Mouse (Mus musculus): ENCODE measurements around the gene Ndufv3.
A peak's percentile ranks its signal among the peaks of the same experiment; 100 is the strongest.

The Ndufv3 gene

DNA sequence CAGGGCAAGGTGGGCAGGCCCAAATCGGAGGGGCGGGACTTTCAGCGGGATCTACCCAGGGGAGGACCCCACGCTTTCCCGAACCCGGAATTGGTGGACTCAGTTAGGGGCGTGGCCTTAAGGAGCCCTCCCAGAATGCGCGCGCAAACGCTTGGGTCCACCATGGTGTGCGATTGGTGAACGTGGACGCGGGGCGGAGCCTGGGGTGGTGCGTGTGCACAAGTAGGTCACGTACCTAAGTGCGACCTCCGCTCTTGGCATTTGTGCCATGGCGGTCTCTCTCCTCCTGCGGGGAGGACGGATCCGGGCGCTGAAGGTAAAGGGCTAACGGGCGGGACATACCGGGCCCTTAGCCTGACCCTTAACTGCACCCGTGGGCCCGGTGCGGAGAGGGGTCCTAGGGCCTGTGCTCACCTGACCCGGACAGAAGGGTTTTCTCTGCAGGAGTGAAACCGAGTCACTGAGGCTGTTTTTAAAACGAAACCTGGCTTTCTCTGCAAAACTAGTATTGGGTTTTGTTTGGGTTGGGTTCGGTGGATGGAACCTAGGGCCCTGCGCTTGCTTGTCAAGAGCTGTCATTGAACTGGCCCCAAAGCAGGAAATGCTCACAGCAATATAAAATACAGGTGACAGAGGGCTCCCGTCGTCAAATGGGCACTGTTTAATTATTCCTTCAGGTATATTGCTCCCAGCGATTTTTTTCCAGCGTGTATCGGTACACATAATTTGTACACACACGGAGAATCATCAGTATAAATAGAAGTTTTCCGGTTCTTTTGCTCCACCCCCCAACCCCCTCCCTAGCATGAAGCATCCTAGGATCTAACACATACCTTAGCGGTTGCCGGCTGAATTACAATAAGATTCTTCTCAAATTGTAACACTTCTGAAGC is at the start of gene Ndufv3, which contains the start of gene Wdr4:
Ndufv3 (plus strand) TSS at position 170 of the 893 bp plus-strand sequence.
Wdr4 (minus strand) TSS at position 35 of the 893 bp plus-strand sequence.
- DNase-seq (ENCODE audit: low spot score in 2 of 2): peak; percentile 96 to 97

DNA sequence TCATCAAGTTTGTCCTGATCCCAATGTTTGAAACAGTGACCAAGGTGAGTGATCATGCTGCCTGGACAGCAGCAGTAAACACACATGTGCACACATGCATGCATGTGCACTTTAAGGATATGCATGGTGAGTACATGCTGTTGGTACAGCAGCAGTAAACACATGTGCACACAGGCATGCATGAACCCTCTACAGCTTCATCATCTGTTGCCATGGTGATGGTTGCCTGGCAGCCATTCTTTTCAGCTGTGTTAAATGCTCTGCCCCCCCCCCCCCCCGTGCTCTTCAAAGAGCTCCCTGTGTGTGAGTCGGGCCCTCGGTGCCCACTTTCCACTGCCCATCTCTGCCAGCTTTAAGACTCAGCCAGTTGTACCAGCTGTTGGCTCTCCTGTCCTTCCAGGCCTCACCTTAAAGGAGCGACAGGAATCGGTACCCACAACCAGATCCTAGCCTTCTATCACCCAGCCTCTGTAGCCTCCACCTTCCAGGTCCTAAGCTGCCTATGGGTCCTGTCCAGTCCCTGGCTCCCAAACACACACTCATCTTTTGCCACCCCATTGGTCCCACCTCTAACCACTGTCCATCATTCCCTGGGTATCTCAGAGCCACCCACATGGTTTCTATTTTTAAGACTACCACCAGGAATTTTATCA is 49.0 kb upstream of the Ndufv3 start:
- no peak for DNase-seq (ENCODE audit: low spot score in 2 of 2)

DNA sequence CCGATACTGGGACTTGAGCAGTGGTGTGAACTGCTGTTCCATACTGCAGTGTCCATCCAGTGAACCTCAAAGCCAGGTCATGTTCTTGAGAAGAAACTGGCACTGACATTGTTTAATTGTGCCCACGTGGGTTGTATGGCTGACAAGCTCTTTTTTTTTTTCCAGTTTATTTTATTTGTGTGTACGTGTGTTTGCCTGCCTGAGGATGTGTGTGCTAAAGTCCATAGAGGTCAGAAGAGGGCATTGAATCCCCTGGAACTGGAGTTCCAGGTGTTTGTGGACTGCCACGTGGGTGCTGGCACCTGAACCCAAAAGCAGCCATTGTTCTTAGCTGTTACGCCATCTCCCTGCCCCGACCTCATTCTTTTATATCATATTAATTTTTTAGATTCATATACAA is 45.5 kb upstream of the Ndufv3 start:
- no peak for DNase-seq (ENCODE audit: low spot score in 2 of 2)

DNA sequence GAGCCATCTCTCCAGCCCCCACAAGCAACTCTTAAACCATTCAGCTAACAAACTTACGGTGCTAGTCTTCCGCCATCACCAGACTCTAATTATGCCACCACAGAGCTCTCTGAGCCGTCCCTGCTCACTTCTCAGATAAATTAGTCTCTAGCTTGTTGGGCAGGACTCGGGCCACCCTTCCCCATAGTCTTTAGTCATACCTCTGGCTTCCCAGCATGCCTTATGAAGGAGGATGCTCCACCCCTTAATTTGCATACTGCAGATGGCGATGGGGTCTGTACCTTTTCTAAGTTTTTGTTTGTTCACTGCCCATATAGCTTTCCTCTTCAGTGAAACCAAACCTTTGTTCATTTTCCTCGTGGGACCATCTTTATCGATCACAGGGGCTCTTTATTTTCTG is 41.3 kb upstream of the Ndufv3 start:
- DNase-seq (ENCODE audit: low spot score in 2 of 2): no peak

DNA sequence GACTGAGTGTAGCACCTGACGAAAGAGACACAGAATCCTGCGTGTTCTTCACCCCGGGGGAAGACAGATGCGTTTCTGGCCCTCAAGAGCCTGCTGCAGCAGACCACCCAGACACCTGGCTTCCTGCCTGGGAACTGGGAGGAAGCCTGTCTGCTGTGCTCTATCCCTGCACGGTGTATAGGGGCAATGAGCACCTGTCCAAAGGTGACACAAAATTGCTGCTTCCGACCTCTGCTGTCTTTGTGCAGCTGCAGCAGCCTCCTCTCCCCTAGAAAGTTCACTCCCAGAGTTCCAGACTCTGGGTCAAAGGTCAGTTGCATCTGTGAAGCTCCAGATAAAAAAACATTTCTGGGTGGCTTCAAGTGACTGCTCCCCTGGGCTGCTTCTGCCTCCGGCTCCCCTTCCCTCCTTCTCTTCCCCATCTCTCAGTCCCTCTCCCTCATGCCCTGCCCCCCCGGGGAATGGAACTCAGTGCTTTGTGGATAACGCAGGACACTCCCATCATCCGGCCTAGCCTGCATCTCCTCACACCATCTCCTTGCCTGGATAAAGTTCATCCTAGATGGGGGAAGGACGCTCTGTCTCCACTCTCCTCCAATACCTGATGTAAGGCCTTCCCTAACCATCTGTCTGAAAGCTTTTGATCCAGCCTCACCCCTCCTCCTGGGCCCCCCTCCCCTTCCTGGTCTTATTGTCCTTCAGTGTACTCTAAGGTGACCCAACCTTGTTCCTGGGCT is 40.6 kb upstream of the Ndufv3 start:
- no peak for DNase-seq (ENCODE audit: low spot score in 2 of 2)

DNA sequence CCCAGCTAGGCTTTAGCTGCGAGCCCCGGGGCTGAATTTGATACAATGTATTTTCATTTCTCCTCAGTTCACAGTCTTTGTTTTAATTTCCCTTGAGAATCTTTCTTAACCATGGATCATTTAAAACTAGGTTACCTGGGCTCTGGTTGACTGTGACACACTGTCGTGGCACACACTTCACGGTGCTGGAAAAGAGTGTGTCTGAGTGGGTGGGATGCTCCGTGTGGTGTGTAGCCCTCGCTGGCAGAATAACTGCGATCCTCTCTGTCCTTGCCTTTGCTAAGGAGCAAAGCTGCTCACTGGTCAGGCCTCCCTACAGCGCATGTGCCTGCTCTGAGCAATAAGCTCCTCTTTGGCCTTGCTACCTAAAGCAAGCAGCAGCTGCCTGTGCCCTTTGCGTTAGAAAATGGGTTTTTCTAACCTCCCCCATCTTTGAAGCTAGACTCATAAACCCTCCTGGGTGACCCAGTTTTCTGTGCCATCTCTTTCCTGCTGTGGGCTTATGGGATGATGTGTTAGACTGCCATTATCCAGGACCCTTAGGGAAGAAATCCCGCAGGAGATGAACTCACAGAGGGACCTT is 33.2 kb upstream of the Ndufv3 start:
- DNase-seq (ENCODE audit: low spot score in 2 of 2): no peak

DNA sequence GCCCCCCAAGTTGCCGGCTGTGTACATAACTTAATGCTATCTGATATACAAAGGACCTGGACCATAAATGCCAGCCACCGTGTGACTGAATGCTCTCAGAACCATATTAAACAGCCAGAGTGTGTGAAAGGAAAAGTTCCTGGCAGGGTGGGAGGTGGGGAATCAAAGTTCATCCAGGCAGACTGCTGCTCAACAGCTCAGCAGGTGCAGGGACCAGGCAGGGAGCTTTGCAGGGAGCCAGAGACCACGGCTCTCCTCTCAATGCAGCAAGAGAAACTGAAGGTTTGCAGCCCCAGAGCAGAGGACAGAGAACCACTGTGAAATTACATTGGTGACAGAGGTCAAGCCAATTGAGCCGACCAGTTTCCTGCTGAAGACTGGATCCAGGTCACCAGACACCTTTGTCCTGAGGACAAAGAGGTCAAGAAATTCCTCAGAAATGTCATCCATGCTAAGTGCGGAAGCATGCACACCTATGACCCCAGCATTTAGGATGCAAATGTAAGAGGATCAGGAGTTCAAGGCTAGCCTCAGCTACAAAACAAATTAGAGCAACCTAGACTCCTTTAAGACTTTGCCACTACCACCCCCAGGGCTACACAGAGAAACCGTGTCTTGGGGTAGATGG is 32.4 kb upstream of the Ndufv3 start:
- DNase-seq (ENCODE audit: low spot score in 2 of 2): no peak

DNA sequence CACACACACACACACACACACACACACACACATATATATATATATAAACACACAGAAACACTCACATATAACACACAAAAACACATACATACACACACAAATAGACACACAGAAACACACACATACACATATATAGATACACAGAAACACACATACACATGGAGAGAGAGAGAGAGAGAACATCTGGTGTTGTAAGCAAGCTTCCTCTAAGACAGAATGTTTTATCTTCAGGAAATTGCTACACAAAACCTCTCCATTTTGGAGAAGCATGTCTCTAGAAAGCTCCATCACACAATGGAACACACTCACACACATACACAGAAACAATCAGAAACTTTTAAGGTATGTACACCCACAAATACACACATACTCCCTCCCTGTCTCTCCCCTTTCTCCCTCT is 28.6 kb upstream of the Ndufv3 start:
- no peak for DNase-seq (ENCODE audit: low spot score in 2 of 2)

DNA sequence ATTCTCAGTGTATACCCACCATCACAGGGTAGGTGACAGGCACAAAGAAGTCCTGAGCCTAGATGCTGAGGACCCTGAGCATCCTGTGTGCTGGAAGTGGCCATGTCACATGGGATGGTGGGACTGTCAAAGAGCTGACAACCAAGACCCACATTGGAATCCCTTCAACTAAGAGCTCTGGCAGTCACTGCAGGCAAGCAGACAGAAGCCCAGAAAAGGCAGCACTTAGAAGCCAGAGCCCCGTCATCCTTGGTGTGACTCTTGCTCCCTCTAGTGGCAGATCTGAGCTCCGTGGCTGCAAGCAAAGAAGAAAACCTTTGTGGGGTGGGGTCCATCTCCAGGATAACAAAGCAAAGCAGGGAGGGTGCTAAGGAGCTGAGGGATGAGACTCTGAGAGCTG is 27.5 kb upstream of the Ndufv3 start:
- peak; percentile 51 to 69 for DNase-seq (ENCODE audit: low spot score in 2 of 2)

DNA sequence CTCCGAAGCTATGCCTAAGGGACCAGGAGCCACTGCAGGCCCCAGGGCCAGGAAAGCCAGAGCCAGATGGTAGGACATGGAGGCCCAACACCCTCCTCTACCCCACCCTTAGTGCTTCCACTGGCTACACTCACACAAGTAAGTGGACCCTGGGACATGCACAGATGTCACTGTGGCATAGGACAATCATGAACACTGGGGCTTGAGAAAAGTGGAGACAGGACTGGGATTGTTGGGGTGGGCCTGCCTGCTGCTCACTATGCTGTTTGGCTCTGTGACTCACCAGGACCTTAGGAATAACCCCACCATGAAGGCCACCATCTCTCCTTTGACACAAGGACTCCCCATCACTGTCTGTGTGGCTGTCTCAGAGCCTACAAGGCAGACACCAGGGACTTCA is 24.9 kb upstream of the Ndufv3 start:
- DNase-seq (ENCODE audit: low spot score in 2 of 2): no peak

DNA sequence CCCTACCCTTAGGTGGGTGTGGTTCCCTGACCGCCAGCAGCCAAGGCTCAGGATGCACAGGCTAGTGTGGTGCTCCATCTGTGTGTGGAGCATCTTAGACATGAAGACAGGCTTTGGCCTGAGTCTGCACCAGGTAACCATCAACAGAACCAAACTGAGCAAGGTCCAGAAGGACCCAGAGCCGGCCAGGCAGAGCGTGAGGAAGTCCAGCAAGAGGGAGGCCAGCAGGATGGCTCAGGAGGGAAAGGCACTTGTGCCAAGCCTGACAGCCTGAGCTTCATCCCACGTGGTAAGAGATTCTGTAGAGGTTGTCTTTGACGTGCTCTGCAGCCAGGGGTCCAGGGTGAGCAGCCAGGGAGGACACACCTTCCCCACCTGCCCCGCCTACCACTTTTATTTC is 22.2 kb upstream of the Ndufv3 start:
- DNase-seq (ENCODE audit: low spot score in 2 of 2): no peak

DNA sequence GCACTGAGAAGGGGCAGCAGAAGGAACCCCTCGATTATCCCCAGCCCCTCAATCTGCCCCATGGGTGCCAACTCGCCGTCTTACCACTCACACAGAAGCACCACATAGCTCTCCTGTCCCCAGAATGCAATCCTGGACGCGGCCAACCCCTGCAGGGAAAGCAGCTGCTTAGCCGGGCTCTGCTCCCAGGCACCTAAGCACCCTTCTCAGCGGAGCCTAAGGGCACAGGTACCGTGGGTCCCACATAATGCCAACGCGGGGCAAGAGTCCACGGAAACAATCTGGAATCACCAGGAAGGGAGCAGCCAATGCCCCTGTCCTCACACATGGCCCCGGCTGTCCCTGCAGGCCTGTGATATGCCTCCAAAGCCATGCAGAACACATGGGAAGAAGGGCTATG is 20.2 kb upstream of the Ndufv3 start:
- DNase-seq (ENCODE audit: low spot score in 2 of 2): no peak

DNA sequence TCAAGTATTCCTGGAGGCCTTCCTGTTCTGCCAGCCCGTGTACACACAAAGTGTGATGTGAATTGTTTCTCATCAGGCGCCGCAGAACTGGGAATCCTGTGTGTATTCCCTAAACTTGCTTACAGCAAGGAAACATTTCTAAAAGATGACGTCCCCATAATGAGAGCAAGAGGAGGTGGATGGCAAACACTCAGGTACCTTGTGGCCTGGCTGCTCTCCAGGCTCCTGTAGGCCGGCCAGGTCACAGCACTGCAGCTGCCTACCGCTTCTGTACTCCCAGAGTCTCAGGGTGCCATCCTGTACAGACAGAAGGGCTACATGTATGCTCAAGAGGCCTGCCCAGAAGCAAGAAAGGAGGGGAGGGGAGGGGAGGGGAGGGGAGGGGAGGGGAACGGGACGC is 19.5 kb upstream of the Ndufv3 start:
- no peak for DNase-seq (ENCODE audit: low spot score in 2 of 2)

DNA sequence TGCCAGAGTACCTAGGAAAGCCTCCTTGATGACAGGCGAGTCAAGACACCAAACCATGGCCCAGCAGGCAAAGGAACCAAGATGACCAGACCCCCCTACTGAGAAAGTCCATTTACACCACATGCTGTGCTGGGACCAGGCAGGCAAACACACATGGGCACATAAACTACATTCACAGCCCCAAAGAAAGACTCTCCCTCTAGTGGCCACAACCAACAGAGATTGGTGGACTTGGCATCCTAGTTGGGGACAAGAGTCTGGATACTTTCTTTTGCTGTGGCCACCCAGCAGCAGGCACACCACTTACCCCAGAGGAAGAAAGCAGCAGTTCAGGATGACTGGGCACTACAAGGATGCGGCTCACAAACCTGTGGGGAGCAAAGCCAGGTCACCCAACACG is 19.0 kb upstream of the Ndufv3 start:
- DNase-seq (ENCODE audit: low spot score in 2 of 2): no peak

DNA sequence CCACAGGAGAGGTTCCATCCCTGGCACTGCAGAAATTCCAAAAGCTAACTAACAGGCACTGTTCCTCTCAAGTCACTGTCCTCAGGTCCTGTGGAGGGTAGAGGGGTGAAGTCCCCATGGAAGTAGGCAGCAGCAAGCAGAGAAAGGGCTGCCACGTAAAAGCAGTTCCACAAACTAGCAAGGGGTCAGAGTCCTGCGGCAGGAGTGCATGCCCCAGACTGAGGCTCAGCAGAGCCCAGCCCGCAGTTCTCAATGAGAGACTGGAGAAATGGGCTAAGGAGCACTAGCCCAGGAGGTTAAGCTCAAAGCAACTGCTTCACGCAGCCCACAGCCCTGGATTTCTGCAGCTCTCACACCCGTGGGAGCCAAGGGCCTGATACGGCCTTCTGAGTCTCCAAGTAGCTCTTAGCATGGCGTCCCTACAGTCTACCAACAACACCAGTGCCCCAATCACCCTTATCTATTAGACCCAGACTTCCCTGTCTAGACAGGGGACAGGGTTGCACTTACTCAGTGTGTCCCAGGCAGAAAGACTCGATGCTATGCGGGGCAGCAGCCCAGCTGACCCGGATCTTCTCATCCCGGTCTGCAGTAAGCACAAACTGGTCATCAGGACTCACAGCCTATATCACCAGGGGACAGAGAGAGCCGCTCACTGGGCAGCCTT is 17.5 kb upstream of the Ndufv3 start:
- no peak for DNase-seq (ENCODE audit: low spot score in 2 of 2)

DNA sequence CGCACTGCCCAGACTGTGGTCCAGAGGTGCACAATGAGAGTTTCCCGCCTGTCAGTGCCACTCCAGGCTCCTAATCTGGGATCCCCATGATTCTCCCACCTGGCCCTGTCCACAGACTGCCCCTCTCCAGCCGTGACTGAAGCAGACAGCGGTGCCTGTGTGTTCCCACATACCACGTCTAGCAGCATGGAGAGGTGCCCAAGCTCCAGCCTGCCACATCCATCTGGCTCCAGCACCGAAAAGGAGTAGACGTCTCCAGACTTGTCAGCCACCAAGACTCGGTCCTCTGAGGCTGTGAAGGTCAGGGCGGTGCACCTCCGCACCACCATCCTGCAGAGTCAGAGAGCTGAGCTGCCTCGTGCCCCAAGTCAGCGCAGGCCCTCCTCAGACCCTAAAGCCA is 16.6 kb upstream of the Ndufv3 start:
- no peak for DNase-seq (ENCODE audit: low spot score in 2 of 2)

DNA sequence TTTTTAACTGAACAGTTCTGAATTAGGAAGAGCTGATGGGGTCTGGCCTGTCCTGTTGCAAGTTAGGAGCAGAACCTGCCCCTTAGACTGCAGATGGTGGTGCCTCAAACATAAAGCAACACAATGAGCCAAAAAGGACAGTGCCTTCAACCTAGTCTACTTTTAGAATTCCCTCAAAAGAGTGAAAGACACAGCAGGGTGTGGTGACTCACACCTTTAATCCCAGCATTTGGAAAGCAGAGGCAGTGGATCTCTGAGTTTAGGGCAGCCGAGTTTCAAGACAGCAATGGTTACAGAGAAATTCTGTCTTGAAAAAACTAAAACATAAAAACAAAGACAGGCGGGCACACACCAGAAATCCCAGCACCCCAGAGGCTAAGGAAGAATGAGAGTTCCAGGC is 16.0 kb upstream of the Ndufv3 start:
- DNase-seq (ENCODE audit: low spot score in 2 of 2): no peak

DNA sequence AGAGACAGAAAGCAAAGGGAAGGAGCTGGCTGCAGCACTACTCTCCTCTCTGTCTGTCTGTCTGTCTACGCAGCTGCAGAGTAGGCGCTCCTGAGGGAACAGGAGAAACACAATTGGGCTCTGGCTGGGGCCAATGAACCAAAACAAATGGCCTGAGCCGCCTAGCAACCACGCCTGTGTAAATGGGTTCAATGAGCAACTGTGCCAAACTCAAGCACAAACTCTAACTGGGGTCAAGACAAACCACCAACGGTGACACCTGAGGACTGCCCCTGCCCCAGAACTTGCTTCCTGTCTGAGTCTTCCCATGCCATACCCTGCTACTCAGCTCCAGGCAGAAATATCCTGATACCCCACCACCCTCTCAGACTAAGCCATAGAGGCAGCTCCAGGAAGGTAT is 14.9 kb upstream of the Ndufv3 start:
- no peak for DNase-seq (ENCODE audit: low spot score in 2 of 2)

DNA sequence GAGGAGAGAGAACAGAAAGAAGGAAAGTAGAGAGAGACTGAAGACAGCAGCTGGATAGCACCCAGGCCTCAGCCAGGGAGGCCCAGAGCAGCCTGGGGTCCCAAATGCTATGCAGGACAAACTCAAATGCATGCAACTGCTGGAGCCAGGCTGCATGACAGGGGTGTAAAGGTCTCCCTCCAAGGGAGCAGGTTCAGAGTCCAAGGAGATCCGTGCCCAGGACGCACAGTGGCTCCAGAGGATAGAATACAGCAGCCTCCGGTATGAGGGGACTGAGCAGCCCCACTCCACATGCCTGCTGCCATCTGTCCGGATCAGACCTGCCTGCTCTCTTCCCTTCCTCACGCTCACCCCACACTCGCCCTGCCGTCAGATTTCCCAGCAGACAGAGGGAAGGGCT is 13.6 kb upstream of the Ndufv3 start:
- no peak for DNase-seq (ENCODE audit: low spot score in 2 of 2)

DNA sequence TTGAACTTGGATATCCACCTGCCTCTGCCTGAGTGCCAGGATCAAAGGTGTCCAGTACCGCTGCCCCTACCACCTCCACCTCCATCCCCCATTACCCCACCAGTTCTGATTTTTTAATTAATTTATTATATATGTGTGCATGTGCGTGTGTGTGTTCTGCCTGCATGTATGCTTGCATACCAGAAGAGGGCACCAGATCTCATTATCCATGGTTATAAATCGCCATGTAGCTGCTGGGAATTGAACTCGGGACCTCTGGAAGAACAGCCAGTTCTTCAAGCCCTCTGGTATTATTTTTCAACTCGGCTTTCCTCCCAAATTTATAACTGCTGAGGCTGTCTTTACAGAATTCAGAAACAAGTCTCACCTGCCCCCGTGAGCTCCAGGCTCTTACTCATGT is 9.0 kb upstream of the Ndufv3 start:
- DNase-seq (ENCODE audit: low spot score in 2 of 2): no peak

DNA sequence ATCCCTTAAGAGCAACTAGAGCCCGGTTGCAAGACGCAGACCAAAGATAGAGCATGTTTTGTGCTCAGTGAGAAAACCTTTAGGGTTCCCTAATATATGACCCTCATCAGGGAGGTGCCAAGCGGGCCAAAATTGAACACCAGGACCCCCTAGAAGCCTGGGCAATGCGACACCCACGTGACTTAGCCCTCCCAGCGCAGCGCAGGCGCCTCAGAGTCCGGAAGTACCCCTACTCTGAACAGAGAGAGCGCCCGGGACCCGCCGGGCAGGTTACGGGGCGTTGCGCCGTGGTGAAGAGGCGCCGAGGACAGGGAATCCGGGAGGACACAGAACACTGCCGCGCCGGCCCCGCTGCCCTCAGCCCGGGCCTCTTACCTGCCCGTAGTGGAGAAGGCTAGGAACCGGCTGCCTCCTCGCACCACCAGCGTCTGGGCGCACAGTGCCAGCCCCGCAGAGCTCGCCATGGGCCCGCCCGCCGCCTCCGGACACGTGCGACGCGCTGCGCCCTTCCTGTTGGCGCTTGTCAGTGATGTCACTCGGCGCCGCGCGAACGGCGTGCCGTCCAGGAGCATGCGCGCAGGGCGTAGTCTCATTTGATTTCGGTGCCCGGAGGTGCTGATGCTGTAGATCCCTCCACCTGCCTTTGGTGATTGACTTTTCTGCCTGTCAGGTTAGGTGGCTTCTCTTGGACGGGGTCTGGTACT is 8.0 kb upstream of the Ndufv3 start:
- DNase-seq (ENCODE audit: low spot score in 2 of 2): peak; percentile 65 to 84

All from frontal cortex, postnatal 25 days (tissue).